In the genomic region with DNA sequence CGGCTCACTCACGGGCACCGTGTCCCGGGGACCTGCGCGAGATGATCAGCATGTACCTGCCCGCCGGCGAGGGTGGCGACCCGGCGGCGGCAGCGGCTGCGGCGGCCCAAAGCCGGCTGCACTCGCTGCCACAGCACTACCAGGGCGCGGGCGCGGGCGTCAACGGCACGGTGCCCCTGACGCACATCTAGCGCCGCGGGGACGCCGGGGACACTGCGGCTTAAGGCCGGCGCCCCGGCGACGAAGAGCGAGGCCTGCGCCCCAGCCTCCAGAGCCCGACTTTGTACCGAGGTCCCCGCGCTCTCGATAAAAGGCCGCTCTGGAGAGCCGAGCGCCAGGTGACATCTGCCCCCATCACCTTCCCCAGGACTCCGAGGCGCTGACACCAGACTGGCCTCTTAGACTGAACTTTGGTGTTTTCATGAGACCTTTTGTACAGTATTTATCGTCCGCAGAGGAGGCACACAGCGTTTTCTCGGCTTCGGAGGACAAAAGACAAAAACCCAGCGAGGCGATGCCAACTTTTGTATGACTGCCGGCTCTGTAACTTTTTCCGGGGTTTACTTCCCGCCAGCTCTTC, we compare ENCODE assay signal across 11 mouse cellular contexts. TPM values are rescaled to one million over a fixed set of nuclear protein-coding genes. Genes with fewer than 3 reads are reported as not detected.
DNase-seq lines count a peak whose midpoint lies in the region; ATAC-seq and TF ChIP-seq lines count a peak whose summit lies in the region.
"Had no signal": no experiment of that assay in that cellular context is flagged by ENCODE, and none has a peak within 500 bp of the region (broad histone marks: within the 10 kb centered on the region; RNA-seq: fewer than 3 reads in every experiment).

No protein-coding gene starts in this region.

- DNase-seq in heart, adult 2 months: no peak
- DNase-seq in ZHBTc4 (ENCODE audit: low read depth, low spot score): peak; percentile 68
- no peak for DNase-seq in heart, postnatal 0 days (ENCODE audit: low spot score)
- DNase-seq in B cell, adult 2 months: no peak
- no peak for DNase-seq in frontal cortex, postnatal 14 days (ENCODE audit: low spot score in 2 of 2)
- no peak for DNase-seq in kidney, postnatal 4 days

- peaks cover 34% of the 10 kb centered on the region for H3K4me1 ChIP-seq in heart, embryonic 12.5 days (replicated peaks)
- no peaks in the 10 kb centered on the region for H3K4me1 ChIP-seq in heart, adult 2 months (ENCODE audit: control insufficient read depth, insufficient read depth, low read length)
- peaks cover 3% of the 10 kb centered on the region; the same call in 1 of the 2 replicates for H3K4me1 ChIP-seq in heart, postnatal 0 days (ENCODE audit: control insufficient read depth, insufficient read depth)
- peaks cover 52% of the 10 kb centered on the region for H3K4me1 ChIP-seq in midbrain, embryonic 12.5 days

- H3K4me2 ChIP-seq in heart, embryonic 12.5 days: peak overlapping the region; percentile 53
- peak overlapping the region; percentile 35; the same call in 1 of the 2 replicates for H3K4me2 ChIP-seq in heart, postnatal 0 days (ENCODE audit: low read depth, low read length)
- H3K4me2 ChIP-seq in midbrain, embryonic 12.5 days (replicated peaks): peak overlapping the region; percentile 72

- no peak for TF ChIP-seq POLR2A in heart, adult 2 months (IDR thresholded peaks at IDR 0.05; ENCODE audit: insufficient read depth, low read depth, low read length)

- H3K79me2 ChIP-seq in heart, adult 2 months (replicated peaks; ENCODE audit: control insufficient read depth, insufficient read depth, low read length): no peaks in the 10 kb centered on the region

- peaks cover 88% of the 10 kb centered on the region for H3K27me3 ChIP-seq in heart, embryonic 12.5 days (replicated peaks)
- H3K27me3 ChIP-seq in heart, adult 2 months (ENCODE audit: control insufficient read depth, insufficient read depth, low read length): peaks cover 46% of the 10 kb centered on the region
- H3K27me3 ChIP-seq in heart, postnatal 0 days (ENCODE audit: control insufficient read depth, insufficient read depth, low read length): peaks cover 100% of the 10 kb centered on the region
- peaks cover 67% of the 10 kb centered on the region for H3K27me3 ChIP-seq in midbrain, embryonic 12.5 days

- TF ChIP-seq EP300 in heart, adult 2 months (IDR thresholded peaks at IDR 0.05; ENCODE audit: insufficient read depth, low read depth, low read length): no peak
- TF ChIP-seq EP300 in heart, postnatal 0 days (IDR thresholded peaks at IDR 0.05; ENCODE audit: low read depth): no peak

- TF ChIP-seq CTCF in heart, adult 2 months (IDR thresholded peaks at IDR 0.05): no peak
- TF ChIP-seq CTCF in heart, postnatal 0 days (IDR thresholded peaks at IDR 0.05; ENCODE audit: low read depth): no peak

- no peak overlapping the region for H3K9ac ChIP-seq in heart, embryonic 12.5 days
- H3K9ac ChIP-seq in heart, adult 2 months (ENCODE audit: low read depth, low read length): no peak overlapping the region
- no peak overlapping the region for H3K9ac ChIP-seq in heart, postnatal 0 days (replicated peaks; ENCODE audit: low read depth, low read length)
- peak overlapping the region; percentile 97 for H3K9ac ChIP-seq in midbrain, embryonic 12.5 days (replicated peaks)

- H3K9me3 ChIP-seq in heart, embryonic 12.5 days (replicated peaks): no peaks in the 10 kb centered on the region
- no peaks in the 10 kb centered on the region for H3K9me3 ChIP-seq in heart, postnatal 0 days (replicated peaks; ENCODE audit: control insufficient read depth, low read length)
- H3K9me3 ChIP-seq in midbrain, embryonic 12.5 days: no peaks in the 10 kb centered on the region
- H3K9me3 ChIP-seq: megakaryocyte, embryonic 14.5 days had no signal

- H3K27ac ChIP-seq in heart, embryonic 12.5 days (ENCODE audit: poor library complexity, severe bottlenecking): no peak overlapping the region
- no peak overlapping the region for H3K27ac ChIP-seq in heart, adult 2 months
- no peak overlapping the region for H3K27ac ChIP-seq in heart, postnatal 0 days (ENCODE audit: low read depth)
- H3K27ac ChIP-seq in midbrain, embryonic 12.5 days (replicated peaks): peak overlapping the region; percentile 95

- no peak for ATAC-seq in heart, embryonic 12.5 days (ENCODE audit: insufficient number of reproducible peaks, low FRiP score)
- ATAC-seq in heart, postnatal 0 days (ENCODE audit: insufficient read depth, low read depth): no peak
- ATAC-seq in midbrain, embryonic 12.5 days (ENCODE audit: low FRiP score, low read depth): no peak
- ATAC-seq: CD4-positive, CD25-positive, alpha-beta regulatory T cell, adult 4 months had no signal

- H3K4me3 ChIP-seq in heart, embryonic 12.5 days: peak overlapping the region; percentile 30
- no peak overlapping the region for H3K4me3 ChIP-seq in heart, adult 2 months
- H3K4me3 ChIP-seq in heart, postnatal 0 days (ENCODE audit: low read depth, low read length): peak overlapping the region; percentile 33
- H3K4me3 ChIP-seq in midbrain, embryonic 12.5 days: peak overlapping the region; percentile 86
- H3K4me3 ChIP-seq: megakaryocyte, embryonic 14.5 days had no signal

- H3K36me3 ChIP-seq in heart, embryonic 12.5 days: no peaks in the 10 kb centered on the region
- no peaks in the 10 kb centered on the region for H3K36me3 ChIP-seq in heart, adult 2 months (ENCODE audit: control insufficient read depth, insufficient read depth, low read length)
- H3K36me3 ChIP-seq in heart, postnatal 0 days (replicated peaks; ENCODE audit: control insufficient read depth, insufficient read depth, low read length): no peaks in the 10 kb centered on the region
- no peaks in the 10 kb centered on the region for H3K36me3 ChIP-seq in midbrain, embryonic 12.5 days

- intact Hi-C loops in heart, adult 2 months (cut with DNase I): no loop called here

- under 1% methylated on average over 59 of the region's 59 CpGs for WGBS in heart, embryonic 12.5 days
- 2% methylated on average over 59 of the region's 59 CpGs for WGBS in heart, adult 2 months
- WGBS in heart, postnatal 0 days: 1% methylated on average over 46 of the region's 59 CpGs
- under 1% methylated on average over 59 of the region's 59 CpGs for WGBS in midbrain, embryonic 12.5 days

RNA-seq across cellular contexts. Expression of a gene that starts 2.3 kb away (rescaled TPM):
- polyA plus RNA-seq in heart, embryonic 12.5 days (2016; fragmentation: Nextera tagmentation; extraction: Ambion mirVana): not detected in 2 replicates
- not detected for total RNA-seq in heart, adult 2 months (2021)
- not detected in 2 replicates for polyA plus RNA-seq in heart, adult 2 months (2012; rRNA removed)
- total RNA-seq in heart, postnatal 0 days (2014; rRNA removed; ENCODE audit: low replicate concordance): not detected in 2 replicates
- not detected in 2 replicates for polyA plus RNA-seq in heart, postnatal 0 days (2015; fragmentation: Nextera tagmentation; extraction: Ambion mirVana)
- 6.5 and 8.4 TPM in 2 replicates for polyA plus RNA-seq in midbrain, embryonic 12.5 days (2016; fragmentation: Nextera tagmentation; extraction: Ambion mirVana)
- total RNA-seq: heart, postnatal 14 days had no signal
- polyA plus RNA-seq: CD4-positive, CD25-positive, alpha-beta regulatory T cell, adult 4 months had no signal
